Mouse (Mus musculus) left cerebral cortex, adult 2 months (tissue): ENCODE measurements around the gene Ifit2. TPM values are rescaled to one million over a fixed set of nuclear protein-coding genes. Genes with fewer than 3 reads are reported as not detected.
"Not testable (repeated sequence)": the region's sequence is repeated elsewhere in the genome, so short reads cannot be mapped to it uniquely, and the experiment has no call there.

Experiments
- DNase-seq, 2 experiments: peaks; one replicate each; pipeline ENCODE4 v3.0.0; 2021 to 2022; ENCODE audit warnings: low spot score in 2 of 2, mixed read lengths in 1 of 2; ENCODE audit errors: extremely low spot score in 1 of 2
- H3K27ac ChIP-seq: fragments of 200-600 bp; 2 replicates; pipeline ENCODE4 v1.8.1; 2022
- H3K4me3 ChIP-seq: fragments of 200-600 bp; 2 replicates; pipeline ENCODE4 v1.8.1; 2022
- CTCF ChIP-seq: fragments of 200-600 bp; IDR thresholded peaks from 2 replicates; pipeline ENCODE4 v1.8.1; 2022; ENCODE audit warnings: antibody characterized with exemption, mild to moderate bottlenecking, moderate library complexity
- intact Hi-C: fragments of 180-260 bp; cut with DNase I; formaldehyde crosslinking; loops from one replicate; pipeline ENCODE4 v1.15.1; 2025
- total RNA-seq, 2 experiments: library from RNA; stranded (reverse); gene quantifications; 2 replicates each; pipeline ENCODE4 v1.2.3; 2021

The Ifit2 gene
- total RNA-seq, 2 experiments from 2014 or later: 7.1 to 8.2 TPM

DNA sequence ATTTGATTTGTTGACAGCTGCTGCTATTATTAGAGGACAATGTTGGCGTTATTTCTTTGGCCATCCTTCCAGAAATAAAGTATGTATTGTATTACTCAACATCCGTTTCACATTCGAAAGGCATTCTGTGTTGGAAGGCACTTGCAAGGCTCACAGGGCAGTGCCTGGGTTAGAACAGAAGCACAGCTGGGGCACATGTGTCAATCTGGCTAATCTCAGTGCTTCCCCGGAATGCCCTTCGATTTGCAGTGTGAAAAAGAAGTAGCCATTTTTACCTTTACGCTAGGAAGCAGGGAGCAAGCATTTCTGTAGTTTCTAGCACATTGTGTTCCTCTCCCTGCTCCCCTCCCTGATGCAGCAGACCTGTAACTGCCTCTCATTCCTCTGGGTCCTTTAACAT is 2.5 kb downstream of the Ifit2 start:
- intact Hi-C loops: no loop called here
- no peak for DNase-seq
- Histone ChIP-seq H3K4me3 (no peak overlapping the region), H3K27ac (peak overlapping the region; percentile 40)
- TF ChIP-seq CTCF: no peak

DNA sequence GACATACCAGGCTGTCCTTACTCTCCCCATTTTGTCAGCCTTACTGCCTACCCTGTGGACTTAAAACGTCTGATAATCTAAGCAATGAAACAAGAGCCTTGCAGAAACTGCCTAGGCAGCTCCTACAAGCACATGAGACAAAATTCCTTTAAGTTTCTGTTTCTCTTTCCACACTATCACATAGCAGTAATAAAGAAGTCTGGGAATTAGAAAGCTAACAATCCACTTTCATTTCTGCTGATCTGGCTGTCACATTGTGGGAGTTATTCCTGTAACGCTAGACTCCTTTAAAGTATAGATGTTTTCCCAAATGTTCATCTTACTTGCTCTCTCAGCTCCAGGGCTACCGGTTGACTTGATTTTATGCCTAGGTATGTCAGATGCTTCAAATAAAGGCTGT is 3.0 kb downstream of the Ifit2 start:
- H3K4me3 ChIP-seq: no peak overlapping the region
- peak overlapping the region; percentile 40 for H3K27ac ChIP-seq
- no peak for DNase-seq
- TF ChIP-seq CTCF: no peak
- intact Hi-C loops: no loop called here

DNA sequence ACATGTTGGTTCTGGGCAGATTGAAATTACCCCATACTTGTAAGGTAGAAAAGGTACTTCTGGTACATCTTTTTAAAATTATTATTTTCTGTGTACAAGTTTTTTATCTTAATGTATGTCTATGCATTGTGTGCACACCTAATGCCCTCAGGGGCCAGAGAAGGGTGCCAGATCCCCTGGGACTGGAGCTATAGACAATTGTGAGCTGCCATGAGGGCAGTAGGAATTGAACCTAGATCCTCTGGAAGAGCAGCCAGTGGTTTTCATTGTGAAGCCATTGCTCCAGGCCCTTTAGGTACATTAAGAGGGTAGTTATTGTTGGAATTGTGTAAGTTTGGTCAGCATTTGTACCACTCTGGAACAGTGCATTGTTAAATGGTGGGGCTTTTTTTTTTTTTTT is 3.6 kb downstream of the Ifit2 start:
- intact Hi-C loops: no loop called here
- H3K27ac ChIP-seq: no peak overlapping the region
- DNase-seq: no peak

DNA sequence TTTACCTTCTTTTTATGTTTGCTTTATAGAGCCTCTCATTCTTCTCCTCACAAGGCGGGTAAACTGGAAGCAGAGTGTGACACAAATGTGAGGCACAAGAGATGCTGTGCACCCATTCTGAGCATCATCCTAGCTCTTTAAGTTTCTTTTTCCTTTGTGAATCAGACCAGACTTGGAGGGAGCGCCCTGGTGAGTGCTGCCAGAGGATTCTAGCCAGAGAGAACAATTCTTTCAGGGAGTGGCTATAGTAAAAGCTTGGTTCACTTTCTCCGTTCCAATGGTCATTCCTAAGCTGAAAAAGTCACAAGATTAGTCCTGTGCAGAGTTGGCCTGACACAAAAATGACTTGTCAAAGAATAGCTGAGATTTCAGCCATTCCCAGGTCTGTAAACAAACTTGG is 6.1 kb downstream of the Ifit2 start:
- no peak for TF ChIP-seq CTCF
- intact Hi-C loops: no loop called here
- H3K27ac ChIP-seq: no peak overlapping the region

More for the DNA sequence above, 3.6 kb downstream of the Ifit2 start:
- H3K4me3 ChIP-seq: no peak overlapping the region
- TF ChIP-seq CTCF: no peak

DNA sequence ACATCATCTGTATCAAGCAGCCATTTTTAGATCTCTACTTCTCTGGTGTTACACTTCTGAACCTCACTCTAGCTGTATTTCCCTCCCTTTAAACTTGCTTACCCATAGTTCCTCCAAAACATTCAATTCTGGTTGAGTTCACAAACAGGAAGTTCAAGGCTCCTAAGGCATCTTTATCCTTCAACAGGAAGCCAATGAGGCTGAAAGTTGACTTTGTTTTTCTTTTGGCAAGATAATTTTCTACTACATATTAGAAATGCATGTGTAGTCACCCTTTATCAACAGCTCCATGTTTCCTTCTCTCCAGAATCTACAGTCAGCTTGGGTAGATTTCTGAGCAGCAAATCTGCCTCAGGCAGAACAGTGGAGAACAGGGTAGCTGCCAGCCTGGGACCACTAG is 12.1 kb downstream of the Ifit2 start:
- intact Hi-C loops: no loop called here
- no peak for TF ChIP-seq CTCF
- Histone ChIP-seq H3K4me3 (no peak overlapping the region), H3K27ac (no peak overlapping the region)
- no peak for DNase-seq

More for the DNA sequence above, 6.1 kb downstream of the Ifit2 start:
- H3K4me3 ChIP-seq: no peak overlapping the region
- no peak for DNase-seq

DNA sequence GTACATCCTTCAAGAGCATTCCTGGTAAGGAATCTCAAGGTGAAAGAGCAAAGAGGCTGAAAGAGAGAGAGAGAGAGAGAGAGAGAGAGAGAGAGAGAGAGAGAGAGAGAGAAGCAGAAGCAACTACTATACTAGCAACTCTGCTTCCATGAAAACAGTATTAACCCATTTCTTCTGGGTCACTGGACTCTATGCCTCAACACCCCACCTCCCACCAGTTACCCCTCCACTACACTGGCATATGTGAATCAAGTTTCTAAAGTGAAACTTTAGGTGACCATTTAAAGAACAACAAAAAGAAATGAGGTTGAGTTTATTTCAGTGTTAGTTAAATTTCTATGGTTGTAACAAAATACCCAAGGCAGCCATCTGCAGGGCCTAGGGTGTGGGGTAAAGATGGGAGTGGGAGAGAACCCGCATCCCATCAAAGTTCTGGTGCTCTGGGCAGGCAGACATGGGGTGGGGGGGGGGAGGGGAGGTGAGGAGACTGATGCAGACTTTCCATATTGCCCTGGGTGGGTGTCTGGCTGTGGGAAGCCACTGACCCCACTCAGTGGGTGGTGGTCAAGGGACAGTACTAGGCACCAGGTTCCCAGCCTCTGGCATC is 15.8 kb downstream of the Ifit2 start:
- intact Hi-C loops: no loop called here
- H3K4me3 ChIP-seq: no peak overlapping the region
- no peak for TF ChIP-seq CTCF

DNA sequence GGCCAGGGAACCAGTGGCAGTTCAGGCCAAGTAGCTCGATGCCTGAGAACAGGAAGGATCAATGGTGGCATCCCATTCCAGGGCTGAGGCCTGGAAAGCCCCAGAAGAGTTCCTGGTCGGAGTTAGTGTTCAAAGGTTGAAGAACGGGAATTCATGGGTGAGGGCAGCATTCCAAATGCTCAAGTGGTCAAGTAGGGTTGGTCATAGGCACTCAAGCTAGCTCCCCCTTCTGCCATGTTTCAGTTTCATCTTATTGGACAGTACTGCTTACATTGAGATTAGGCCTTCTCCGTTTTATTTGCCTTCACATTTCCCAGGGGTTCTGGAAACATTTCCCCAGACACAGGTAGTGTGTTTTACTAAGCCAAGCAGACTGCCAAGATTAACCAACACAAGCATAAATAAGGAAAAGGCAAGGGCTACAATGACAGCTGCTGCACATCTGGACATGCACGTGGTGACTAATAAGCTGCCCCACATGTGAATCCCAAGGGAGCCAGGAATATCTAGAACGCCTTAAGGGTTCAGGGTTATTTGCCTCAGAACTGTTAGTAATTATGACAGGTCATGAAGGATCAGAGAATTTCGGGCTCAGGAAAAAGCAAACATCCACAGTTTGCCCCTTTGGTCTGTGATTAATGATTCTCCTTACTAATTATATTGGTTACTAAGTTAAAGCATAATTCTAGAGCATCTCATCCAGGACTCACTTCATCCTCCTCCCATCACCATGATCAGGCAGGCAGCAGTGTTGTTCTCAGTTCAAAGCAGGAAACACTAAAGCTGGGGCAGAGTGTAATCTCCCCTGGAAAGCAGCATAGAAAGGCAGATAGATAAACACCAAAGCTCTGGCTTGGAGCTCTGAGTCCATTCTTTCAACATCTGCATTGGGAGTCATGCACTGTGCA is 18.7 kb downstream of the Ifit2 start:
- intact Hi-C loops: no loop called here
- no peak for DNase-seq
- no peak overlapping the region for H3K4me3 ChIP-seq
- no peak overlapping the region for H3K27ac ChIP-seq
- no peak for TF ChIP-seq CTCF

More for the DNA sequence above, 15.8 kb downstream of the Ifit2 start:
- H3K27ac ChIP-seq: no peak overlapping the region
- no peak for DNase-seq

DNA sequence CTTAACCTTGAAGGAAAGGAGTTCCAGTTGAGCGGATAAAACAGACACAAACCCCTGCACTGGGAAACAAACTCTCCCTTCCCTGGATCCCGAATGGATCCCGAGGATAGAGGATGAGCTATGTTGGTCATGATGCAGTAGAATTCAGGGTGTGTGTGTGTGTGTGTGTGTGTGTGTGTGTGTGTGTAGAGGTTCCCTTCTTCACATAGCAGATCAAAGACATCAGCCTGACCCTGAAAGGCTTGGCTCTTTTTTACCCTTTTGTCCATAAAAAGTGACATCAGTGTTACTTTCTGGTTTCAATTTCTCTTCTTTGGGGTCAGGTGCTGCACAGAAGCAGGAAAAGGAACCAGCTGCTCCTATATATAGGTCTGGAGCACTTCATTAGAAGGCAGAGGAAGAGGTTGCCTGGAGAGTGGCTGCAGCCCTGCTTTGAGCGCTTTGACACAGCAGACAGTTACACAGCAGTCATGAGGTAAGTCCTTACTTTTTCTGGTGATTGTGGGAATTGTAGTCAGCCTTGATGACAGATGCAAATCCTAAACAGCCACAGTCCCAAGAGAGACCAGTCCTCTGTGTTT is 19.5 kb downstream of the Ifit2 start:
- intact Hi-C loops: no loop called here

DNA sequence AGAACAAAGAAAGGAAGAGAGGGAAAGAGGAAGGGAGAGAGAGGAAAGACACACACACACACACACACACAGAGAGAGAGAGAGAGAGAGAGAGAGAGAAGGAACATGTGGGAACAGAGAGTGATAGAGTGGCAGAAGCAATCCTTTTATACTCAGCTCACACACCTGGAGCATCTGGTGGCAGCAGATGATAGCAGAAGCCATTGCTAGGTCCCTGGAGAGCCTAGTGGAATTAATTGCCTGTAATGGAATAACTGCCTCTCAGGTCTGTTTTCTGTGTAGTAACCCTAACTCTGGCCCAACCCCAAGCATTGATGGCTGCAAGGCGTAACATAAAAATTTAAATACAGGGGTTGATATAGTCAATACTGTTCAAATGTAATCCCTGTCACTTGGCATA is 20.6 kb downstream of the Ifit2 start:
- no peak for DNase-seq
- intact Hi-C loops: no loop called here
- Histone ChIP-seq H3K4me3 (no peak overlapping the region), H3K27ac (no peak overlapping the region)
- TF ChIP-seq CTCF: no peak

More for the DNA sequence above, 19.5 kb downstream of the Ifit2 start:
- DNase-seq: no peak
- Histone ChIP-seq H3K27ac (no peak overlapping the region), H3K4me3 (no peak overlapping the region)
- no peak for TF ChIP-seq CTCF

DNA sequence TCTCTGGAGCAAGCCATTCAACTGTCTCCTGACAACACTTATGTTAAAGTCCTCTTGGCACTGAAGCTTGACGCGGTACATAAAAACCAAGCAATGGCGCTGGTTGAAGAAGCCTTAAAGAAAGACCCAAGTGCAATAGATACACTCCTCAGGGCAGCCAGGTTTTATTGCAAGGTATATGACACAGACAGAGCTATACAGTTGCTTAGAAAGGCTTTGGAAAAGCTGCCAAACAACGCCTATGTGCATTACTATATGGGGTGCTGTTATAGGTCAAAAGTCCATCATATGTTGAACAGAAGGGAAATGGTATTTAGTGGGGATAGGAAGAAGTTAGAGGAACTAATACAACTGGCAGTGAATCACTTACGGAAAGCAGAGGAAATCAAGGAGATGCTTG is 23.2 kb downstream of the Ifit2 start:
- intact Hi-C loops: no loop called here
- TF ChIP-seq CTCF: no peak
- H3K27ac ChIP-seq: no peak overlapping the region
- no peak overlapping the region for H3K4me3 ChIP-seq
- DNase-seq: no peak

DNA sequence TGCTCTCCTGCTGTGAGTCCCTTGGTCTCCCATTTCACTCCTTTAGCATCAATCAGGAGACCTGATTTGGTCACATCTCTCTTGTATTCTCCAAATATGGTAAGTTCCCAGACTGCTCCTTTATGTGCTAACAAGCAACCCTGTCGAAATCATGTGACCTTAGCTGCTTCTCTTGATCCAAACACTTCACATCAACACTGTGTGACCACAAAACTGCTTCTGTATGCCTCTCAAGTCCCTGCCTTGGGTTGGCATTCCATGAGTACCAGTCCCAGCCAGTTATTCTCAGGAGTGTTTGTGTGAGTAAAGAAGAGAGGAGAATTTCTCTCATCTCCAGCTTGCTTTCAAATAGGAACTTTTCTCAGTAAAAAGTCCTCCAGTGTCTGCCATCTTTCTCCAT is 26.6 kb downstream of the Ifit2 start:
- H3K4me3 ChIP-seq: no peak overlapping the region
- DNase-seq: no peak
- intact Hi-C loops: no loop called here
- no peak for TF ChIP-seq CTCF
- no peak overlapping the region for H3K27ac ChIP-seq

DNA sequence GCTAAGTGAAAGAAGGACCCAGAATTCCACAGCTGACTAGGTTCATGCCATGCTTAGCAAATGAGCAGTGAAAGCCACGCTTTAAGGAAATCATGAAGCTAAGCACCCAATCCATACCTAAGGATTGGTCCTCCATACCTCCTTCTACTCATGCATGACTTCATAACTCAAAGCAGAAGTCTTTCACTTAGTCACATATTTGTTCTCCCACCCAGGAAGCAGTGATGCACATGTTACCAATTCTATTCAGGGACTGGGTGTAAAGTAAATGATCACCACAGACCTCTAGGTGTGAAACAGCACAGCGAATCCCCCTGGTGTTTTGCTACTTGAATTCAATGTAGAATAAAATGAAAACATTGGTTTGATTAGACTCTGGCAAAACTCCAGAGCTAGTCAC is 32.2 kb downstream of the Ifit2 start:
- intact Hi-C loops: loop anchor here (1.0 kb wide), 1 partner anchor 24 kb away; no protein-coding TSS in a partner anchor

DNA sequence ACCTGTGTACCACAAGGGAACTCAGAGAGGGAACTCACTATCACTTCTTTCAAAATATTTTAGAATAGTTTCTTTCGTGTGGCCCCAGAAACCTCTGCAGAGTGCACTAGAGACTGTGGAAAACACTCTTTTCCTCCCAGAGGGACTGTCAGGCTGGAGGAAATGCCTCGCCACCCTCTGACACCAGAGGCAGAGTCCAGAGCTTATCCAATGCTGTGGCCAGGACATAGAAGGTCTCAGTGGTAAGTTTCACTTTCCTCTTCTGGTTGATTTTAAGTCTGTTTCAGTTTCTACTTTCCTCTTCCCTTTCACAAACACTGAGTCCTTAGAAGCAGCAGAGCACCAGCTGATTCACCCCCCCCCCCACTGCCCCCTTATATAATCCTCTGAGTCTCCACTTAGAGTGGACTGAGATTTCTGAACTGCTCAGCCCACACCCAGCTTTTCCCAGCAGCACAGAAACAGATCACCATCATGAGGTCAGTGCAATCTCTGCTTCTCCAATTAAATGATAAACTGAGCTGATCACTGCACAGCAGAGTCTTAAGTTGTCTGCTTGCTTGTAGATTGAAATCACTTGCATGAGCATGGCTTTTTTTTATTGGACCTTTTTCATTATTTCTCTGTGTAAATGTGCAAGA is 32.8 kb downstream of the Ifit2 start, which contains the start of gene Ifit3:
Ifit3 (plus strand) TSS at position 406 of the 641 bp plus-strand sequence.
- H3K27ac ChIP-seq, H3K4me3 ChIP-seq, DNase-seq, intact Hi-C loops: not testable (repeated sequence)

More for the DNA sequence above, 32.2 kb downstream of the Ifit2 start:
- not testable (repeated sequence) for H3K4me3 ChIP-seq, H3K27ac ChIP-seq, DNase-seq
